Mouse (Mus musculus): ENCODE measurements around the gene Nmt1. TPM values are rescaled to one million over a fixed set of nuclear protein-coding genes. Genes with fewer than 3 reads are reported as not detected.

Nmt1 gene
- total and polyA plus RNA-seq, 3 experiments = 29.8 to 147 (median 70.5) TPM

GRCm38 (mm10) chr11:103016930-103017329 is 11.1 kb upstream of the Nmt1 start (continued):
- TF ChIP-seq ZMIZ1 (IDR thresholded peaks at IDR 0.05; ENCODE audit: low read depth, low read length) (peak; percentile 79), EP300 (IDR thresholded peaks at IDR 0.05; ENCODE audit: low read depth in 1 of 2, low read length in 2 of 2) (no peak), MAZ (IDR thresholded peaks at IDR 0.05; ENCODE audit: low read depth, low read length) (0 out of 2 replicates have a peak, but pooled peaks have one; percentile 12), NELFE (IDR thresholded peaks at IDR 0.05; ENCODE audit: low read depth, low read length) (peak; percentile 77), ZC3H11A (IDR thresholded peaks at IDR 0.05; ENCODE audit: low read depth, low read length) (no peak), MYB (IDR thresholded peaks at IDR 0.05; ENCODE audit: low read depth, low read length) (no peak)

GRCm38 (mm10) chr11:103017661-103018060 is 10.3 kb upstream of the Nmt1 start:
- Histone ChIP-seq H3K27ac (ENCODE audit: control insufficient read depth, low read depth, low read length) (no peak overlapping the region), H3K36me3 (ENCODE audit: control insufficient read depth in 1 of 2, insufficient read depth in 2 of 2, low read length in 2 of 2) (peaks cover 0 to 7% of the 10 kb centered on the region in 2 experiments; a peak in 2 of 4 replicates), H3K79me2 (ENCODE audit: control insufficient read depth, insufficient read depth, low read length, poor library complexity) (peaks cover 11% of the 10 kb centered on the region)

DNA sequence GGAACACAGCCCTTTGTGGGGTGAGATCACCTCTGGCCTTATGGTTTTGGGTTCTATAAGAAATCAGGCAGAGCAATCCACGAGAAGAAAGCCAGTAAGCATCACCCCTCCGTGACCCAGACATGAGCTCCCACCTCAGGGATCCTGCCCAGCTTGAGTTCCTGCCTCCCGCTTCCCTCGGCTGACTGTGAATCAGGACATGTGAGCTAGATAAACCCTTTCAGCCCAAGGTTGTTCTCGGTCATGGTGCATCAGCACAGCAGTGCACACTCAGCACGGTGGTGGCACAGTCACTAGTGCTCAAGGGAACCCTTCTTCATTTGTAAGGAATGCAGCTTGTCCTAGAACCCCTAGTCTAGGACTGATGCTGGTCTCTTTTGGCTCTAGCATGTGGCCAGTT is 9.1 kb upstream of the Nmt1 start:
- H3K9me3 ChIP-seq (replicated peaks; ENCODE audit: insufficient read depth, low read length) = no peaks in the 10 kb centered on the region
- TF ChIP-seq USF1 (IDR thresholded peaks at IDR 0.05; ENCODE audit: low read depth, low read length) (no peak), NRF1 (IDR thresholded peaks at IDR 0.05; ENCODE audit: insufficient read depth, low read depth, low read length, poor library complexity, severe bottlenecking) (no peak), KAT2A (conservative IDR thresholded peaks at IDR 0.05; ENCODE audit: low read depth, low read length) (no peak), MAFK (IDR thresholded peaks at IDR 0.05; ENCODE audit: borderline replicate concordance, low read depth, low read length) (no peak), GATA1 (IDR thresholded peaks at IDR 0.05; ENCODE audit: low read depth, low read length) (no peak), TAL1 (IDR thresholded peaks at IDR 0.05; ENCODE audit: low read length) (no peak)
- H3K27ac ChIP-seq (ENCODE audit: control insufficient read depth, low read depth, low read length) = no peak overlapping the region
- peaks cover 11% of the 10 kb centered on the region for H3K79me2 ChIP-seq (ENCODE audit: control insufficient read depth, insufficient read depth, low read length, poor library complexity)
- peaks cover 4 to 7% of the 10 kb centered on the region in 2 experiments for H3K4me1 ChIP-seq (ENCODE audit: control insufficient read depth in 1 of 2, insufficient read depth in 2 of 2, low read length in 2 of 2)
- no peaks in the 10 kb centered on the region for H3K27me3 ChIP-seq (ENCODE audit: control insufficient read depth in 1 of 2, insufficient read depth in 2 of 2, low read length in 2 of 2)
- DNase-seq (ENCODE audit: low read depth, low spot score) = no peak
- H3K4me3 ChIP-seq (ENCODE audit: control insufficient read depth in 1 of 2, insufficient read depth in 1 of 2, low read depth in 2 of 2, low read length in 2 of 2) = no peak overlapping the region
- peaks cover 1 to 7% of the 10 kb centered on the region in 2 experiments; a peak in 2 of 4 replicates for H3K36me3 ChIP-seq (ENCODE audit: control insufficient read depth in 1 of 2, insufficient read depth in 2 of 2, low read length in 2 of 2)
- H3K9ac ChIP-seq (ENCODE audit: control insufficient read depth, low read depth, low read length, poor library complexity, severe bottlenecking) = no peak overlapping the region

More at GRCm38 (mm10) chr11:103017661-103018060, 10.3 kb upstream of the Nmt1 start:
- Histone ChIP-seq H3K27me3 (ENCODE audit: control insufficient read depth in 1 of 2, insufficient read depth in 2 of 2, low read length in 2 of 2) (no peaks in the 10 kb centered on the region), H3K4me3 (ENCODE audit: control insufficient read depth in 1 of 2, insufficient read depth in 1 of 2, low read depth in 2 of 2, low read length in 2 of 2) (no peak overlapping the region), H3K9ac (ENCODE audit: control insufficient read depth, low read depth, low read length, poor library complexity, severe bottlenecking) (no peak overlapping the region), H3K9me3 (replicated peaks; ENCODE audit: insufficient read depth, low read length) (no peaks in the 10 kb centered on the region), H3K4me1 (ENCODE audit: control insufficient read depth in 1 of 2, insufficient read depth in 2 of 2, low read length in 2 of 2) (peaks cover 4 to 7% of the 10 kb centered on the region in 2 experiments)
- TF ChIP-seq GATA1 (IDR thresholded peaks at IDR 0.05; ENCODE audit: low read depth, low read length) (no peak), MAX (IDR thresholded peaks at IDR 0.05; ENCODE audit: low read length) (no peak), MAZ (IDR thresholded peaks at IDR 0.05; ENCODE audit: low read depth, low read length) (no peak), CHD2 (IDR thresholded peaks at IDR 0.05; ENCODE audit: low read length) (no peak), NRF1 (IDR thresholded peaks at IDR 0.05; ENCODE audit: insufficient read depth, low read depth, low read length, poor library complexity, severe bottlenecking) (no peak), TBP (IDR thresholded peaks at IDR 0.05; ENCODE audit: low read depth, low read length) (no peak), CHD1 (IDR thresholded peaks at IDR 0.05; ENCODE audit: low read depth, low read length) (no peak), UBTF (IDR thresholded peaks at IDR 0.05; ENCODE audit: borderline replicate concordance, insufficient read depth, low read depth, low read length) (no peak), CTCF (IDR thresholded peaks at IDR 0.05 in 2 of 3, conservative IDR thresholded peaks at IDR 0.05 in 1 of 3; ENCODE audit: control insufficient read depth in 1 of 3, insufficient read depth in 1 of 3, low read depth in 2 of 3, low read length in 3 of 3, poor library complexity in 1 of 3, severe bottlenecking in 1 of 3) (no peak), E2F4 (IDR thresholded peaks at IDR 0.05; ENCODE audit: borderline replicate concordance, low read depth, low read length) (no peak), ELF1 (IDR thresholded peaks at IDR 0.05; ENCODE audit: low read depth, low read length) (no peak), MYC (IDR thresholded peaks at IDR 0.05; ENCODE audit: low read depth, low read length) (no peak), TCF12 (IDR thresholded peaks at IDR 0.05; ENCODE audit: low read depth, low read length) (no peak), ZMIZ1 (IDR thresholded peaks at IDR 0.05; ENCODE audit: low read depth, low read length) (no peak), RAD21 (IDR thresholded peaks at IDR 0.05; ENCODE audit: low read depth, low read length) (no peak), POLR2A (IDR thresholded peaks at IDR 0.05; ENCODE audit: control insufficient read depth in 1 of 2, insufficient read depth in 1 of 2, low read depth in 1 of 2, low read length in 2 of 2, poor library complexity in 1 of 2) (no peak), EP300 (IDR thresholded peaks at IDR 0.05; ENCODE audit: low read depth in 1 of 2, low read length in 2 of 2) (no peak)
- no peak for DNase-seq (ENCODE audit: low read depth, low spot score)

Measured in MEL (cell line).